Mouse (Mus musculus) midbrain, embryonic 14.5 days (tissue): ENCODE data around the gene Atp13a5. TPM values are rescaled to one million over a fixed set of nuclear protein-coding genes. Genes with fewer than 3 reads are reported as not detected.
A peak's percentile ranks its signal among the peaks of the same experiment; 100 is the strongest.

Experiments used
- ATAC-seq: fragments of 200-750 bp; cut with Nextera tagmentation; 2 replicates; pipeline ENCODE4 v1.8.0; 2017; ENCODE audit warnings: moderate number of reproducible peaks, moderate library complexity; ENCODE audit not compliant: low FRiP score, low TSS enrichment
- DNase-seq: peaks from one replicate; pipeline ENCODE4 v3.0.0-alpha.2; 2015
- H3K27ac ChIP-seq: fragments of 300-500 bp; sonication (generic); replicated peaks from 2 replicates; pipeline ENCODE4 v1.5.1; 2014; ENCODE audit warnings: mild to moderate bottlenecking, low read depth, low read length, moderate library complexity
- H3K27me3 ChIP-seq: fragments of 300-500 bp; sonication (generic); 2 replicates; pipeline ENCODE4 v1.6.1; 2014; ENCODE audit warnings: low read length, control low read depth, mixed read lengths; ENCODE audit not compliant: control insufficient read depth, insufficient read depth
- H3K36me3 ChIP-seq: fragments of 300-500 bp; sonication (generic); 2 replicates; pipeline ENCODE4 v1.6.1; 2014; ENCODE audit warnings: low read length, control low read depth; ENCODE audit not compliant: control insufficient read depth, insufficient read depth
- H3K4me1 ChIP-seq: fragments of 300-500 bp; sonication (generic); 2 replicates; pipeline ENCODE4 v1.6.1; 2014; ENCODE audit warnings: mild to moderate bottlenecking, antibody characterized with exemption, low read length, control low read depth; ENCODE audit not compliant: control insufficient read depth, insufficient read depth
- H3K4me2 ChIP-seq: fragments of 300-500 bp; sonication (generic); 2 replicates; pipeline ENCODE4 v1.6.1; 2014; ENCODE audit warnings: mild to moderate bottlenecking, low read length, moderate library complexity
- H3K4me3 ChIP-seq: fragments of 300-500 bp; sonication (generic); replicated peaks from 2 replicates; pipeline ENCODE4 v1.5.1; 2014; ENCODE audit warnings: low read depth, low read length
- H3K9ac ChIP-seq: fragments of 300-500 bp; sonication (generic); replicated peaks from 2 replicates; pipeline ENCODE4 v1.6.1; 2014; ENCODE audit warnings: mild to moderate bottlenecking, low read length, moderate library complexity
- H3K9me3 ChIP-seq: fragments of 300-500 bp; sonication (generic); 2 replicates; pipeline ENCODE4 v1.6.1; 2016; ENCODE audit warnings: low read length, control low read depth, mixed read lengths; ENCODE audit not compliant: control insufficient read depth
- WGBS: fragments of 180-500 bp; shearing (Covaris S2); extraction: QIAGEN DNeasy Blood & Tissue Kit; methylation state at CpG from one replicate; pipeline ENCODE4 v1.1.7; 2014; 5-methylcytosine and 5-hydroxymethylcytosine counted together
- polyA plus RNA-seq: library from polyadenylated mRNA; unstranded; fragments of >200 nt; fragmentation: Nextera tagmentation; extraction: Ambion mirVana; gene quantifications from 2 replicates; pipeline ENCODE4 v1.2.1, GENCODE M21; 2014

Atp13a5 gene
- polyA plus RNA-seq: 1.4 TPM in 2 replicates

DNA sequence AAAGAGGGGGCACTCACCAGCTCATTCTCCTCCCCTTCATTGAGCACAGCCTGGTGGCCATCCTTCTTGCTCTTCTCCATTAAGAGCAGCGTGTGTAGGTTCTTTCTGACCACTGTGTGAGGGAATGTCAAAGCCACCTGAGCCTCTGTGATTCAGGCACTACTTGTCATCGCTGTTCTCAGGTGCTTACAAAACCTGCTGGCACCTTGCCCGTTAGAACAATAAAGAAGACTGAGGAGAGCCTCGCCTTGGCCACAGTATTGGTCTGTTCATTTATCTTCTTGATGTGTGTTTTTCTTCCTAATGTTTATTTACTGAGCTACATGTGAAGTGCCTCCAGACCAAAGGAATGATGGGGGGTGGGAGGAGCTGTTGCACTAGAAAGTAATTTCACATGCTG, at the start of gene Atp13a5:
Gene Atp13a5 (minus strand): TSS at position 275 of the 400 bp plus-strand sequence.
- H3K4me1 ChIP-seq: no peaks in the 10 kb centered on the region
- H3K27ac ChIP-seq: no peak within 1 kb of the TSS
- no peaks in the 10 kb centered on the region for H3K27me3 ChIP-seq
- DNase-seq (no peak), ATAC-seq (no peak)
- H3K9me3 ChIP-seq: no peaks in the 10 kb centered on the region
- H3K36me3 ChIP-seq: no peaks in the 10 kb centered on the region
- H3K9ac ChIP-seq: no peak within 1 kb of the TSS
- no peak within 1 kb of the TSS for H3K4me2 ChIP-seq
- WGBS: 90% methylated on average over 4 of the region's 4 CpGs
- no peak within 1 kb of the TSS for H3K4me3 ChIP-seq

- WGBS: 93% methylated on average over 6 of the region's 6 CpGs
- no peak for ATAC-seq
- no peaks in the 10 kb centered on the region for H3K36me3 ChIP-seq
- H3K27ac ChIP-seq: no peak overlapping the region
- H3K27me3 ChIP-seq: no peaks in the 10 kb centered on the region
- no peak overlapping the region for H3K4me3 ChIP-seq
- H3K4me1 ChIP-seq: no peaks in the 10 kb centered on the region
- H3K9me3 ChIP-seq: no peaks in the 10 kb centered on the region
- H3K4me2 ChIP-seq: no peak overlapping the region
- DNase-seq: no peak
- no peak overlapping the region for H3K9ac ChIP-seq
Observed at GRCm38 (mm10) chr16:29414822-29415221, 36.3 kb upstream of the Atp13a5 start.

DNA sequence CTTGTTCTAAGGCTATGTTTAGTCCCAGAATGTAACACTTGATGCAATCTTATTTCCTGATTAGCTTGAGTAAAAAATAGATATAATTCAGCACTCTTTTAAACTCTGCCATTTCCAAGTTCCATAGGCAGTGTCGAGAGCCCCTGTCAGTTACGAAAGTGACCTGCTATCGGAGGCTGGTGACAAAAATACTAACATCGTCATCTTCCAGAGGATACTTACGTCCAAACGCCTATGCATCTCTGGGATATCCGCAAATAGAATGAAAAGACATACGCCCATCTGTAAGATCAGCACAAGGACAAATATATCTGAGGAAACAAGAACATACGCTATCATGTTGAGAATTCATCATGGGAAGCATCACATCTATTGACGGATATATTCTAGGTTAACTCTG, 28.8 kb upstream of the Atp13a5 start:
- Histone ChIP-seq H3K9ac (no peak overlapping the region), H3K36me3 (no peaks in the 10 kb centered on the region), H3K4me2 (no peak overlapping the region), H3K27me3 (no peaks in the 10 kb centered on the region), H3K9me3 (no peaks in the 10 kb centered on the region), H3K4me3 (no peak overlapping the region), H3K27ac (no peak overlapping the region), H3K4me1 (no peaks in the 10 kb centered on the region)
- 93% methylated on average over 10 of the region's 10 CpGs for WGBS
- DNase-seq (no peak), ATAC-seq (no peak)

DNA sequence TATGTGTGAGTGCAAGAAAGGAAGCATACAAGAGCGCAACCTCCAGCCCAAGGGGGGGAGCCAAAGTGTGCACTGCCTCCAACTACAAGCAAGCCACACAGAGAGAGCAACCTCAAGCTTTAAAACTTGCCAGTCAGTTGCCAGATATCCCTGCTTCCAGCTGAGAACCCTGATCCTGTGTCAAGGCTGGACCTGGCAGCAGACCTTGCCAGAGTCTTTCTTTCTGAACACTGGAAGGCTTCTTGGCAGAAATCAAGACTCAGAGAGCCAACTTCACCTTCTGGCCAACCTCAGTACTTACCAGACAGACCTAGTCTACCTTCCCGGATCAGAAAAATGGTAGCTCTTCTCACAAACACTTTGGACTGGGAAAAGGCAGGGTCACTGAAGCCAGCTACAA, 20.5 kb upstream of the Atp13a5 start:
- H3K9ac ChIP-seq: no peak overlapping the region
- H3K9me3 ChIP-seq: no peaks in the 10 kb centered on the region; the same call in 1 of the 2 replicates
- H3K27me3 ChIP-seq: no peaks in the 10 kb centered on the region
- ATAC-seq (no peak), DNase-seq (no peak)
- no peak overlapping the region for H3K27ac ChIP-seq
- H3K36me3 ChIP-seq: no peaks in the 10 kb centered on the region
- H3K4me2 ChIP-seq: no peak overlapping the region
- 96% methylated on average over 2 of the region's 2 CpGs for WGBS
- no peak overlapping the region for H3K4me3 ChIP-seq
- no peaks in the 10 kb centered on the region for H3K4me1 ChIP-seq

DNA sequence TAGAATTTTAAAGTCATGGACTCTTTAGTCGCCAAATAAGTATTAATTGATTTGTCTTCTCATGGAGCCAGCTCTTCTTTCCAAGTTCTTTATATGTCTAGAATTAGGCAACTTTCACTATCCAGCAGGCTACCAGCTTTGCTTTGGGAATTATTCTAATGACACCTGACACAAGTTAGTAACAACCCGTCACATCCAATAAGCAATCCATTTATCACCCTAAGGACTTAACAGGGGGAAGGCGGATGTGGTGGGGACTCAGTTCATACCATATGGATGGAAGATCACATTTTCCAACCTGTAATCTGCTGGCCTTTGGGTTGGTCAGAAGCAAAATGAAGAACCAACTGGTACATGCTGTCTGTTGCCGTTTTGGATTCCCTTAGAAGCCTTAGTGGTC, 6.2 kb upstream of the Atp13a5 start:
- WGBS: 84% methylated on average over 4 of the region's 4 CpGs
- H3K4me2 ChIP-seq: no peak overlapping the region
- H3K27ac ChIP-seq: no peak overlapping the region
- H3K9me3 ChIP-seq: no peaks in the 10 kb centered on the region
- no peak overlapping the region for H3K9ac ChIP-seq
- no peak for DNase-seq
- H3K4me3 ChIP-seq: no peak overlapping the region
- H3K36me3 ChIP-seq: no peaks in the 10 kb centered on the region
- no peak for ATAC-seq
- H3K27me3 ChIP-seq: no peaks in the 10 kb centered on the region
- no peaks in the 10 kb centered on the region for H3K4me1 ChIP-seq

GRCm38 (mm10) chr16:29374636-29375035, 3.9 kb downstream of the Atp13a5 start:
- Histone ChIP-seq H3K4me3 (no peak overlapping the region), H3K9me3 (no peaks in the 10 kb centered on the region), H3K27ac (no peak overlapping the region), H3K36me3 (no peaks in the 10 kb centered on the region), H3K27me3 (no peaks in the 10 kb centered on the region), H3K4me1 (no peaks in the 10 kb centered on the region), H3K9ac (no peak overlapping the region), H3K4me2 (no peak overlapping the region)
- no peak for ATAC-seq
- WGBS: 92% methylated on average over 8 of the region's 8 CpGs
- DNase-seq: no peak

GRCm38 (mm10) chr16:29331351-29332044, 47.0 kb downstream of the Atp13a5 start:
- H3K27me3 ChIP-seq: no peaks in the 10 kb centered on the region
- H3K4me3 ChIP-seq: no peak overlapping the region
- H3K4me1 ChIP-seq: peaks cover 8% of the 10 kb centered on the region; the same call in 1 of the 2 replicates
- no peak overlapping the region for H3K27ac ChIP-seq
- H3K9me3 ChIP-seq: no peaks in the 10 kb centered on the region
- H3K4me2 ChIP-seq: no peak overlapping the region
- no peak overlapping the region for H3K9ac ChIP-seq
- H3K36me3 ChIP-seq: no peaks in the 10 kb centered on the region
- peak; percentile 64; the same call in 1 of the 2 replicates for ATAC-seq
- DNase-seq: peak; percentile 73
- WGBS: 78% methylated on average over 3 of the region's 3 CpGs

DNA sequence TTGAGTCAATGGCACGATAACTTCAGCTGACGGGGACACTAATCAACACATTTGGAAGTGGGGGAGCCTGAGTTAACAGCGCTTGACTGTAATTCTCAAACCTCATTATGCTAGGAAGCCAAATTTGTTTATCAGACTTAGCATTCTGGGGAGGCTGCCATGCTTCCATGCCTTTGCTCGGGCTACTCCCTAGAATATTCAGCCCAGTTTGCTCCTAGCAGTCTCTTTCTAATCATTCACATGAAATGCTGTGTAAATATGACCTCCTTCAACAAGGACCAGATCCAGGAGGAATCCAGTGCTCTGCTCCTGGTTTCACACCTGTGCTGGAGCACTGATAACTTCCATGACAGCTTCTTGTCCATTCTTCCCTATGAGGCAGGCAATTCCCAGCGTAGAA, 47.6 kb downstream of the Atp13a5 start:
- H3K4me1 ChIP-seq: peaks cover 8% of the 10 kb centered on the region; the same call in 1 of the 2 replicates
- no peak overlapping the region for H3K27ac ChIP-seq
- H3K27me3 ChIP-seq: no peaks in the 10 kb centered on the region
- H3K4me2 ChIP-seq: no peak overlapping the region
- ATAC-seq: no peak
- H3K9ac ChIP-seq: no peak overlapping the region
- no peaks in the 10 kb centered on the region for H3K36me3 ChIP-seq
- WGBS: 86% methylated on average over 5 of the region's 5 CpGs
- no peaks in the 10 kb centered on the region for H3K9me3 ChIP-seq
- no peak overlapping the region for H3K4me3 ChIP-seq
- DNase-seq: peak; percentile 14

GRCm38 (mm10) chr16:29329213-29329612, 49.3 kb downstream of the Atp13a5 start:
- Histone ChIP-seq H3K27ac (no peak overlapping the region), H3K9me3 (no peaks in the 10 kb centered on the region), H3K9ac (no peak overlapping the region), H3K4me1 (peaks cover 8% of the 10 kb centered on the region; the same call in 1 of the 2 replicates), H3K4me2 (no peak overlapping the region), H3K27me3 (no peaks in the 10 kb centered on the region), H3K36me3 (no peaks in the 10 kb centered on the region), H3K4me3 (no peak overlapping the region)
- 87% methylated on average over 2 of the region's 2 CpGs for WGBS
- ATAC-seq (no peak), DNase-seq (no peak)
